Mouse (Mus musculus) thymus, adult 2 months (tissue): ENCODE measurements around the gene Sh3pxd2b.

Experiments used
- CTCF ChIP-seq: fragments of 200-500 bp; IDR thresholded peaks from 2 replicates; pipeline ENCODE4 v1.5.1; 2012; ENCODE audit warnings: mild to moderate bottlenecking, control low read depth, low read length, moderate library complexity, borderline replicate concordance; ENCODE audit not compliant: control insufficient read depth, poor library complexity, insufficient read depth; ENCODE audit errors: extremely low read depth
- POLR2A ChIP-seq: fragments of 200-500 bp; IDR thresholded peaks from 2 replicates; pipeline ENCODE4 v1.6.1; 2012; ENCODE audit warnings: mild to moderate bottlenecking, low read length, control low read depth, moderate library complexity; ENCODE audit not compliant: control insufficient read depth, poor library complexity, insufficient read depth; ENCODE audit errors: extremely low read depth

DNA sequence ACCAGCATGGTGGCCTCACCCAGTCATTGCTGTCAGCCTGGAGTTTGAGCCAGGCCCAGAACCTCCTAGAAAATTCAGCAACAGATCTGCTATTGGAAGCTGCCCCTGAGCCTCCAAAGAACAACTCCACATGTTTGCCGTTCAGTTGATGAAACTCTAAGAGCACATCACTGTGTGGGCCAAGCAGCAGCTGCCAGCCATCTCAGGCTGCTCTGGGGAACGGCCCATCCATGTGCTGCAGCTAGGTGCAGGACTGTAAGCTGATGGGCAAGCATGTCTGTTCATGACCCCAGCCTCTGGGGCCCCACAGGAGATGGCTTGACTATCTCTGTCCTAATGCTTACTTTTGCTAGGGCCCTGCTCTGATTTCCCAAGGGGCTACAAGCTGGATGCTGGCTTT, 19.4 kb downstream of the Sh3pxd2b start:
- TF ChIP-seq CTCF (no peak), POLR2A (no peak)
